Mouse (Mus musculus) ovary, adult 10 weeks (tissue): ENCODE results near the gene Cpeb2. TPM values are rescaled to one million over a fixed set of nuclear protein-coding genes. Genes with fewer than 3 reads are reported as not detected.

Experiments used
- polyA plus RNA-seq: library from polyadenylated mRNA; stranded (reverse); fragments of 350-450 nt; fragmentation: Illumina TruSeq; extraction: RNeasy Lipid Tissue Mini Kit (QIAGEN cat#74804); gene quantifications from one replicate; pipeline ENCODE4 v1.2.3, GENCODE M21; 2014

Cpeb2 gene
- polyA plus RNA-seq = 51.1 TPM

GRCm38 (mm10) chr5:43232480-43233315 lies at the start of gene Cpeb2:
Gene Cpeb2, plus strand, starts transcription at chr5:43233170.

